Mouse (Mus musculus) neural tube, embryonic 13.5 days (tissue): ENCODE measurements around the gene Mcpt1. TPM values are rescaled to one million over a fixed set of nuclear protein-coding genes. Genes with fewer than 3 reads are reported as not detected.

Experiments used
- polyA plus RNA-seq: library from polyadenylated mRNA; unstranded; fragments of >200 nt; fragmentation: Nextera tagmentation; extraction: Ambion mirVana; gene quantifications from 2 replicates; pipeline ENCODE4 v1.2.1, GENCODE M21; 2015

The Mcpt1 gene
- polyA plus RNA-seq, 1 experiment from 2014 or later = not detected

Other genes with a start within 250 kb of the Mcpt1 start
- gene Adcy4, start 233.9 kb upstream of the Mcpt1 start, polyA plus RNA-seq = 4.4 and 5.7 TPM in 2 replicates
- 4.3 and 4.7 TPM in 2 replicates for gene Ripk3, start 229.1 kb upstream of the Mcpt1 start, polyA plus RNA-seq
- 12.2 and 14.2 TPM in 2 replicates for gene Nfatc4, start 194.8 kb upstream of the Mcpt1 start, polyA plus RNA-seq
- gene Nynrin, start 164.0 kb upstream of the Mcpt1 start, polyA plus RNA-seq = 11.8 and 12.7 TPM in 2 replicates
- 0.19 and 0.25 TPM in 2 replicates for gene Cbln3, start 133.6 kb upstream of the Mcpt1 start, polyA plus RNA-seq
- 10.5 and 11.1 TPM in 2 replicates for gene Khnyn, start 133.0 kb upstream of the Mcpt1 start, polyA plus RNA-seq
- gene Sdr39u1, start 117.7 kb upstream of the Mcpt1 start, polyA plus RNA-seq = 105 and 109 TPM in 2 replicates
- 0.47 TPM in 1 of 2 replicates, not detected in the other for gene Cma1, start 73.3 kb upstream of the Mcpt1 start, polyA plus RNA-seq
- not detected in 2 replicates for gene Cma2, start 67.0 kb upstream of the Mcpt1 start, polyA plus RNA-seq
- gene Mcpt9, start 12.5 kb downstream of the Mcpt1 start, polyA plus RNA-seq = not detected in 2 replicates
- gene Mcpt2, start 24.1 kb downstream of the Mcpt1 start, polyA plus RNA-seq = not detected in 2 replicates
- not detected in 2 replicates for gene Mcpt4, start 44.3 kb downstream of the Mcpt1 start, polyA plus RNA-seq
- gene Mcpt8, start 67.3 kb downstream of the Mcpt1 start, polyA plus RNA-seq = not detected in 2 replicates
- not detected in 2 replicates for gene Ctsg, start 84.6 kb downstream of the Mcpt1 start, polyA plus RNA-seq
- not detected in 2 replicates for gene Gzme, start 102.7 kb downstream of the Mcpt1 start, polyA plus RNA-seq
- gene Gzmd, start 114.6 kb downstream of the Mcpt1 start, polyA plus RNA-seq = not detected in 2 replicates
- not detected in 2 replicates for gene Gzmg, start 141.6 kb downstream of the Mcpt1 start, polyA plus RNA-seq
- gene Gzmn, start 156.6 kb downstream of the Mcpt1 start, polyA plus RNA-seq = not detected in 2 replicates
- gene Gzmf, start 193.4 kb downstream of the Mcpt1 start, polyA plus RNA-seq = not detected in 2 replicates
- not detected in 2 replicates for gene Gzmc, start 216.7 kb downstream of the Mcpt1 start, polyA plus RNA-seq
- not detected in 2 replicates for gene Gzmb, start 244.3 kb downstream of the Mcpt1 start, polyA plus RNA-seq